Mouse (Mus musculus) frontal cortex, adult (tissue): ENCODE measurements at regions not wholly inside any gene's neighbourhood (a gene's known extent, or its start where the extent isn't known, plus 50 kb on each side); places are given as distances from the start of the nearest gene placed in this dataset.

Experiments used
- ATAC-seq: cut with Nextera tagmentation; 2 replicates; pipeline ENCODE4 v1.9.2; 2017; ENCODE audit warnings: mild to moderate bottlenecking, moderate library complexity, mixed read lengths; ENCODE audit not compliant: low TSS enrichment

DNA sequence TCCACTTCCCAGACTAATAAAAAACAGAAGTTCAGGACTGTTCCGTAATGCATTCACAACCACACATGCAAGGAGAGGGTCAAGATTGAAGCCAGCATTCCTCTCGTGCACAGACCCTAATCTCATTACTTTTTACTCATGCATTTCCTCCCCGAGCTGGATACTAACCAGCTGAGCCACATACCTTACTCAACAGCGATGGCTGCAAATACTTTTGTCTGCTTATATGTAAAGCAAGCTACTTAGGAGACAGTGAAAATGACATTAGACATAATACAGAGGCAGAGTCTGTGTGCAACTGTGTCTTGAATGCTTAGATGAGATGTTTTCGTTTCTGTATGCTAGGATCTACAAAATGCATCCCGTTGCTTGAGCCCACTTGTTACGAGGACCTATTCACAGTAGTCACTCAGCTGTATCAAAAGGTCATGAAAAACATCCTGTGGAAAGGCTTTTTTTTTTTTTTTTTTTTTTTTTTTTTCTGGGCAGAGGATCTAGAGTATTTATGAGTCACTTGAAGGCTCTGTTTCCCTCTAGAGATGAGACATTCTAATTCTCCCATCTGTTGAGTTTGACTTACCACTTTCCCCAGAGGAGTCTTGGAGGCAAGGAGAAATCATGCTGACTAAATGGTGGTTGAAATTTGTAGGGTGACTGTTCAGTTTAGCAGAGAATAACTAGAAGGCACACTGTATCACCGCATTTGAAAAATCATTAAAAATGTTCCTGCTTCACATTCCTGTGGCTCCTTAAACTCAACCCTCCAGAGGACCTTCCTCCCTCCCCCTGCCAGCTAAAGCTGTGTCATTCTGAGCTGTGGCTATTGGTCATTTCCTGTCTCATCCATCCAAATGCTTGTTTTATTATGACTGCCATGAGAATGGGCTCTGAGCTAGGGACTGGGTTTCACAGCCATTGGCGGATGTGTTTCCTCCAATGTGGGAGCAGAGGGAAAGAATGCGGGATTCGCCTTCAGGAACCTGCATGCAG lies 1364.1 kb upstream of the A1bg start:
- ATAC-seq, result peak; percentile 85

DNA sequence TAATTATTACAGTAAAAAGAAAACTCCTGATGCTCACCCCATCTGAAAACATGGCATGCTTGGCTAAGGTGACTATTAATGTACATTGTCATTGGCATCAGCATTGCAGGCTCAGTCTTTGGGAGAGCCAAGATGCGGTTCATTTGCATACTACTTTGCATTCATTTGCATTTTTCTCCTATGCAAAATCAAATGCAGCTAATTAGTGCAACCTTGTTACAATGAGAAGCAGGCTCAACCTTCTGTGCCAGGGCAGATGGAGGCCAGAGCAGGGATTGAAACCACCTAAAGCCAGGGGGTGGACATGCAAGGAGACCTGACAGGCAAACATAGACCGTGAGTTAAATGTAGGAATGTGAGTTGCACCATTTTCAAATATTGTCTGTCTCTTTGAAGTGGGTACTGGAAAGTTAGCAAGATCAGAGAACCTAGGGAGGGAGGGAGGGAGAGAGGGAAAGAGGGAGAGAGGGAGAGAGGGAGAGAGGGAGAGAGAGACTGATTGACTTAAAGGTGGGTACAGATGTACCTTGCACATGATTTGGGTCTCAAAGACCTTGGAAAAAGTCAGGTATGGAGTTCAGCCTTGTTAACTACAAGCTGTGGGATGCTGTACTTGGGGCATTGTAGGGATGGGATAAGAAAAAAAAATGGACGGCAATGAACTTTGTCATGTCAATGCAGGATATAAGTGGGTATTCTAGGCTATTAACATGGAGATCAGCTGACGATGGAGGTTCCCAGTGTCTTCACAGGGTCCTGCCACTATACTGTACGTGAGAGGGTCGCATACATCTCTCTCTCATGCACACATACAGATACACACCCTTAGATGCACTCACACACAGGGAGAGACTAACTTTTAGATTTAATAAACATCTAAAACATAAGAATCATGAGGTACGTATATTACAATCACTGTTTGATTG lies 1362.1 kb upstream of the A1bg start:
- peak; percentile 46; the same call in 1 of the 2 replicates for ATAC-seq

GRCm38 (mm10) chr15:62283661-62284429 lies 1361.0 kb upstream of the A1bg start:
- no peak for ATAC-seq

DNA sequence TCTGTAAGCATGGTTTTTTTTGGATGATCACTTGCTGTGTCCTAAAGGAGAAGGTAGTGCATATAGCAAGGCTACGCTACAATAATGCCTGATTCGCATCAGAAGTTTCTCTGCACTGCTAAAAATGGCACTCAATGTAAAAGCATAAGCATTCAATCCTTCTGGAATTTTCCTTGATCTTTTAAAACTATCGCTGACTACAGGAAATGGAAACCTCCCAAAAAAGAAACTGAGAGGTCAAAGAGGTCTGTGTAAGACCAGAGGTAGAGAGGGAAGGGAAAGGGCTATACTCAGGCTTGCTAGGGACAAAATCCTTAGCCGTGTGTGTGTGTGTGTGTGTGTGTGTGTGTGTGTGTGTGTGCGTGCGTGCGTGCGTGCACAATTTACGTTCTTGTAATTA lies 1359.8 kb upstream of the A1bg start:
- ATAC-seq, result no peak

GRCm38 (mm10) chr15:62282116-62282515 lies 1359.3 kb upstream of the A1bg start:
- no peak for ATAC-seq

GRCm38 (mm10) chr15:62279526-62279925 lies 1356.7 kb upstream of the A1bg start:
- no peak for ATAC-seq

DNA sequence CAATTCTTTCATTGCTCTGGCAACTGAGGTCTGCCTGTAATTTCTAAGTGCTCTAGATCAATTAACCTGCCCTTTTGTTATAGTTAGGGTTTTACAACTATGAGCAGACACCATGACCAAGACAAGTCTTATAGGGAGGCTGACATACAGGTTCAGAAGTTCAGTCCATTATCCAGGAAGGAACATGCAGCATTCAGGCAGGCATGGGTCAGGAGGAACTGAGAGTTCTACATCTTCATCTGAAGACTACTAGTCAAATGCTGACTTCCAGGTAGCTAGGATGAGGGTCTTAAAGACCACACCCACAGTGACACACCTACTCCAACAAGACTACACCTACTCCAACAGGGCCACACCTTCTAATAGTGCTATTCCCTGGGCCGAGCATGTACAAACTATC lies 1352.0 kb upstream of the A1bg start:
- ATAC-seq, result no peak

- no peak for ATAC-seq
These were observed 1351.2 kb upstream of the A1bg start for GRCm38 (mm10) chr15:62273855-62274488.

DNA sequence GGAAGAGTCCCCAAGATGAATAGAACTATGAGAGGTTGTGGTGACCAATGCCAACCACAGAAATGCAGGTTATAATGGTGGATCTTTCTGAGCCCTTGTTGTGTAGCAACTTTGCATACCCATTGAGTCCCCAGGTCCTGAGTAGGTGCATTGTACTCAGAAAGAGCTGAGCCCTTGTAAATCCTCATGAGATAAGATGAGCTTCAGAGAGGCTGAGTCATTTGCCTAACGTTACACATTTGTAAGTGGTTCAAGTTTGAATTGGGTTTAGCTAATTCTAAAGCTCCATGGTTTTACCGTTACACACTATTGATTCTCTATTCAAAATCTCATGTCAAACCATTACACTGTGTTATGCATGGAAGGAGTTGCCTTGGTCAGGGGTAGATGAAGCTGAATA lies 1349.9 kb upstream of the A1bg start:
- no peak for ATAC-seq

DNA sequence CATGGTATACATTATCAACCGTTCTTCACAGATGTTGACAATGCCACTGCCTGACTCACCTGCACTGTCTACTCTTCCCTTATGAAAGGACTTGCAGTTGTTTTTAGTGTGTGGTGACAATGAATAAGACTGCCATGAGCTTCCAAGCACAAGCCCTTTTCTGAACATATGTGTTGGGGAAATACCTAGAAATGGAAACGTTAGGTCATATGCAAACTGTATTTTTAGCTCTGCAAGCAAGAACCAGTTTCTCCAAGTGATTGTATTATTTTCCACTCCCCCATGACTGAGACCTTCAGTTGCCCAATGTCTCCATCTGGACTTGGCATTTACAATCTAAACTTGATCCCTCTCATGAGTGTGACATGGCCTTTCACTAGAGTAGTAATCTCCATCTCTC lies 1348.6 kb upstream of the A1bg start:
- peak; percentile 9; the same call in 1 of the 2 replicates for ATAC-seq

DNA sequence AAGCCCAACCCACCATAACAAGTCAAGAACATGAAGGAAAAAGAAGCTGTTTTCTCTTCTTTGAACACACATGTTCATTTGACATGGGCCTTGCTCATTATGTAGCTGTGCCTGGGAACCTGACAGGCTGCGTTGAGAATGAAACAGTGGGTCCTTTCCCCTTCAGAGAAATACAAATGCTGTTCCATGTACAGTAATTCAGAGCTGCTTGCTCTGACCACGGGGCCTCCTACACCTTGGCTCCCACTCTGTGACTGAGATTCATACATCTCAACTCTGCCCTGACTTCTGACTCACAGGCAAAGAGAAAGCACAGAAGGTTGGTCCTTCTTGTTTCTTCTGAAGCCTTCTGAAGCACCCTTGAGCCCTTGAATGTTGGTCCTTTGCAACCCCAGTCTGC lies 1345.4 kb upstream of the A1bg start:
- no peak for ATAC-seq

DNA sequence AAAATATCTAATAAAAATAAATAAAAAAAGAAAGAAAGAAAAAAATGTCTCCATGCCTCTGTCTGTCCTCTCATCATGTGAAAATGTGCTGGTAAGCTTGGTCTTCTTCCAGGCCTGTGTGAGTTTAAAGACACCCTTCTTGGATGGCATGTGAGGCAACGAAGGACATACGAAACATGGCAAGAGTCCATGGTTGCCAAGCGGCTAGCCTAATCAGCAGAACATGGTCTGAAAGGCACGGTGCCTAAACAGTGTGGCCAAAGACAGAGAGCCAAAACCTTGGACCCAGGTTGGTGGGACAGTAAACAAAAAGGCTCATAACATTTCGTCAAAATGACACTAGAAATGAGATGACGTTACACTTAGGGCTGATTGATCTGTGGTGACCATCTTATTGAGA lies 1344.7 kb upstream of the A1bg start:
- ATAC-seq, result no peak

GRCm38 (mm10) chr15:62266025-62266424 lies 1343.2 kb upstream of the A1bg start:
- no peak for ATAC-seq

- no peak for ATAC-seq
These were observed 1342.7 kb upstream of the A1bg start for GRCm38 (mm10) chr15:62265484-62265937.

GRCm38 (mm10) chr15:62264966-62265365 lies 1342.2 kb upstream of the A1bg start:
- no peak for ATAC-seq

- ATAC-seq, result no peak
These were observed 1341.4 kb upstream of the A1bg start for GRCm38 (mm10) chr15:62264183-62264582.

GRCm38 (mm10) chr15:62262487-62262886 lies 1339.7 kb upstream of the A1bg start:
- ATAC-seq, result no peak

DNA sequence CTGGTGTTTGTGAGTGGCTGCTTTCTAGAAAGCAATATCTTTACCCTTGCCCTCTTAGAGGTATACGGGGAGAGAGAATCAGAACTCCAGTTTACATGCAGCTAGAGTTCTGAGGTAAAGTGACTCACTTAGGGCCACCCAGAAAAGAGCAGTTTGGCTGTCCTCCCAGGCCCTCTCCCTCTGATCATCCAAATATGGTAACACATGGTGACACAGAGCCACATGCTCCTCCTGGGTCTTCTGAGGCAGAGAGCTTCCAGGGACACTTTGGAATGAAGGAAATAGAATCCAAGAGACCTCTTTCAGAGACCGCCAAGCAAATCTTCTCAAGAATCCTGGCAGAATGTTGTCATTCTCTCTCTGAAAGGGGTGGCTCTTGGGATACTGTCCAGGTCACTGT lies 1338.7 kb upstream of the A1bg start:
- ATAC-seq, result peak; percentile 87

DNA sequence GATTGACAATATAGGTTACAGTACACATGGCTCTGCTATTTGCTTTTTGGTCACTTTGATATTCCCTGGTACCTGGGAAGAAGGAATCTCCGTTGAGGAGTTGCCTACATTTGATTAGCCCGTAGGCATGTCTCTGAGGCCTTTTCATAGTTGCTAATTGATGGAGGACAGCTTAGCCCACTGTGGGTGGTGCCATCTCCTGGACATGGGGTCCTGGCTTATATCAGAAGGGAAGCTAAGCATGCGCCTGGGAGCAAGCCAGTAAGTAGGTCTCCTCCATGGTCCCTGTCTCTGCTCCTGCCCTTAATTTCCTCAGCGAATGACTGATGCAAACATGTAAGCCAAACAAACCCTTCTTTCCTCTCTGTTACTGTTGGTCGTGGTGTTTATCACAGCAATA lies 1335.8 kb upstream of the A1bg start:
- no peak for ATAC-seq

GRCm38 (mm10) chr15:62257955-62258354 lies 1335.1 kb upstream of the A1bg start:
- peak; percentile 55; the same call in 1 of the 2 replicates for ATAC-seq

GRCm38 (mm10) chr15:62257110-62257667 lies 1334.4 kb upstream of the A1bg start:
- no peak for ATAC-seq
